Mouse (Mus musculus) lung, adult 2 months (tissue): ENCODE data around the gene Cdhr4.

ENCODE experiments used
- CTCF ChIP-seq: fragments of 200-500 bp; IDR thresholded peaks from 2 replicates; pipeline ENCODE4 v1.5.1; 2011; ENCODE audit warnings: mild to moderate bottlenecking, low read length, control low read depth; ENCODE audit not compliant: insufficient read depth
- POLR2A ChIP-seq: fragments of 200-500 bp; IDR thresholded peaks from 2 replicates; pipeline ENCODE4 v1.6.1; 2011; ENCODE audit warnings: low read depth, mild to moderate bottlenecking, control low read depth, low read length, borderline replicate concordance; ENCODE audit errors: extremely low read depth

DNA sequence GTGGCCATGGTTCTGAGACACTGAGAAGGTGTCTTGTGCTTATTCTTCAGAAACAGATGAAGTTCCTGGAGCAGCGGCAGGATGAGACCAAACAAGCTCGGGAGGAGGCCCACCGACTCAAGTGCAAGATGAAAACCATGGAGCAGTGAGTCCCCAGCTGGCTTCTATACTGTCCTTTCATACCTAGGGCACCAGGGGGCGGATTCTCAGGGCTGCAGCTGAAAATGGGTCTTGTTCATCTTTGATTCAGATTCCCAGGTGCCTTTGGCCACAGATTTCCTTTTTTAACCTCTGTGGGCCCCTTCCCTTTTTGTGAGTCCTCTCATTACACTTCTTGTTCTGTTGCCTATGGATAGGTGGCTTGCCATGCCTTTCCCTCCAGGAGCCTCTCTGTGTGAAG is 31.4 kb upstream of the Cdhr4 start:
- TF ChIP-seq CTCF (no peak), POLR2A (no peak)
